Mouse (Mus musculus) spleen, adult 12 weeks (tissue): ENCODE results near the gene Higd1a.
A peak's percentile ranks its signal among the peaks of the same experiment; 100 is the strongest.

Experiments used
- DNase-seq: peaks from one replicate; pipeline ENCODE4 v3.0.0; 2022; ENCODE audit warnings: low spot score

Gene Higd1a

GRCm38 (mm10) chr9:121880840-121881239 is 22.7 kb upstream of the Higd1a start:
- DNase-seq = peak; percentile 17

DNA sequence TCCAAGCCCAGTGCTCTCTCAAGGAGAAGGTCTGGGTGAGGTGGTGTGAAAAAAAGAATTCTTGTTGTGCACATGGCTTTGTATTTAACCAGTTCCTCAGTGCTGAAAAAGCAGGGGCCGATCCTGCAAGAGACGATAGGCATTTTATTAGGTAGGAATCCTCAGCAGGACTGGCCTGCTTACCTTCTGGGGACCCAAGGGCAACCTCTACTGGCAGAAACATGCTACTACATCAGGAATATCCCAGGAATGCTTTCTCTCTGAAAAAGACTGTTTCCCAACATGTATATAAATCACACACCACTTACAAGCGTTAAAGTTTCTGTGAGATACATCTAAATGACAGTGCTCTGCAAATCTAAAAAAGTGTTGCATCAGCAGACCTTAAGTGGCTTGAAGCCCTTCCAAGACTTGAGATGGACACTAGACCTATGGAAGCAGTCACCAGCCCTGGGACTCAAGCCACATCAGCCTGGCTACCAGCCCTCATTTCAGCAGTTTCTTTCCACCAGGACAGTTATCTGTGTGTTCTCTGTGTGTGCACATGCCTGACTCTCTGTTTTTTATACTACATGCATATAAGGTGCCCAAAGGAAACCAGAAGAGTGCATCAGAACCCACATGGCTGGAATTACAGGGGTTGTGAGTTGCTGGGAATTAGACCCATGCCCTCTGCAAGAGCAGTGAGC is 19.0 kb upstream of the Higd1a start:
- no peak for DNase-seq

GRCm38 (mm10) chr9:121873578-121873977 is 15.4 kb upstream of the Higd1a start:
- DNase-seq = no peak

DNA sequence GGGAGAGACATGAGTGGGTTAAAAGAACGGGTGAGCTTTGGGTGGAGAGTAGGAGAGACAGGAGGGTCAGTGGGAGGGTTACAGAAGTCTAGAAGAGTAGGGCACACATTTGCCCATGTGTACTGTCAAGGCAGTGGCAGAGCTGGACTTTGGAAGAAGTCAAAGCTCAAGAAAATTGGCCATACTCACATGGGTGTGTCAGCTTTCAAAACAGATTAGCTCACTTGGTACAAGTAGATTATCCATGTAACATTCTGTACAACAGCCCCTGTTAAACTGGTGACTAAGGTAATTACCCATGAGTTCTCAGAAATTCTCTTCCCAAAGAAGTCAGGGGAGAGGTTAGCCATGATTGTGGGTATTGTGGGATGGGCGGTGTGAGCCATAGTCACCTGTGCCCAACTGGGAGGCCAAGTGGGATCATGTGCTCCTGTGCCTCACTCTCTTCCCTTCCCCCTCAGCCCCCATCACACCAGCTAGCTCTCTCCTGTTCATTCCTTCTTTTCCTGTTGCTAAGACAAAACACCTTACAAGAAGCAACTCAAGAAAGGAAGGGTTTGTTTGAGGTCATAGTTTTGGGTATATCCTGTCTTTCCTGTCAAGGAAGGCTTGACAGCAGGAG is 14.0 kb upstream of the Higd1a start:
- no peak for DNase-seq

- no peak for DNase-seq
Measured at GRCm38 (mm10) chr9:121869973-121870515, 11.9 kb upstream of the Higd1a start.

GRCm38 (mm10) chr9:121869432-121869831 is 11.3 kb upstream of the Higd1a start:
- no peak for DNase-seq

DNA sequence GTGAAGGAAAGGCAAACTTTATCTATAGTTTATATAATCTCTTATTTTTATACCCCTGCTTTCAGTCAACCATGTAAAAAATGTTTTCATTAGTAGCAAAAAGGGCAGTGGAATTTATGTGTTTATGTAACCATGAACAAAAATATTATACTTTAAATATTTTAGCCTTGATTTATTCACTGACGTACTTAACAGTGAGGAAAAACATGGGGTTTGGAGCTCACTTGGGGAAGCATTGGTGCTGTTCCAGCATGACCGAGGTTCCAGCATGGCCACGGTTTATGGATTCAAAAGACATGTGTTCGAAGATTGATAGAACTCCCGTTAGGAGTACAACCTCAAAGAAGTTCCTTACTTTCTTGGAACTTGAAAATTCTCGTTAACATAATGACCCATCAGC is 10.1 kb upstream of the Higd1a start:
- no peak for DNase-seq

- no peak for DNase-seq
Measured at GRCm38 (mm10) chr9:121867632-121868031, 9.5 kb upstream of the Higd1a start.

DNA sequence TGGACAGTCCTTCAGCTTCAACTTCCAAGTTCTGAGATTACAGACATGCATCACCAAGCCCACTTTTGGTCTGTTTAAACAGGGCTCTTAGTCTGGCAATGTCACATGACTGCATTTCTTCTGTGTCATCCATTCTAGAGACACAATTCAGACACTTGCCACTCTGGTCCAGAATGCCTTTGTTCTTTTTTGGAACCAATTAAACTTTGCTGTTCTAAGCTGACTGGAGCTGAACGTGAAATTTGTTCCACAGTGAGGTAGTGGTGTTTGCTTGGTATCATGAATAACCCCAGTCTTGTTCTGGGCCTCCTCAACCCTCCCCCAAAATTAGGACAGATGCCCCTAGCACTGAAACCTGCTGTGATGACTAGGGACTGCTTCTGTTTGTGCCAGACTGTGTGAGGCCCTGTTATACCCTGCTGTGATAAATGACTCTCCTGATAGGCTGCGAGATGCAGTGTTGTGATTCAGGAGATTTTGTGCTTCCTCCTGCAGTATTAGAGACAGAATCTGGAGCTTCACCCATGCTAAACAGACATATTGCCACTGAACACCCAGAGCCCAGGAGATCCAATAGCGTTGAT is 7.4 kb upstream of the Higd1a start:
- DNase-seq = no peak

GRCm38 (mm10) chr9:121864837-121865236 is 6.7 kb upstream of the Higd1a start:
- no peak for DNase-seq

DNA sequence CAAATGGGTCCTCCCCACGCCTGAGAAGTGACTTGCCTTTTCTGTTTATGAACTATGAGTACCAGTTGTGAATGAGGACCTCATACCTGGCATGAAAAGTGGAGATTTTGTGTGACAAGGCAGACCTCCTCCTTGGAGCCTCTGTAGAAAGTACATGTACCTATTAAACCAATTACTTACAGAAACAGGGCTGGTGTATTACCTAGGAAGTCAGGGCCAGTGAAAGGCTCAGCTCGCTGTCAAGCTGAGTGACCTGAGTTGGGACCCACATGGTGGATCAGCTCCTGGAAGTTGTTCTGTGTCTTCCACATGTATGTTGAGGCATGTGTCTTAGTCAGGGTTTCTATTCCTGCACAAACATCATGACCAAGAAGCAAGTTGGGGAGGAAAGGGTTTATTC is 2.8 kb upstream of the Higd1a start:
- no peak for DNase-seq

GRCm38 (mm10) chr9:121859345-121859744 is 1.2 kb upstream of the Higd1a start:
- no peak for DNase-seq

DNA sequence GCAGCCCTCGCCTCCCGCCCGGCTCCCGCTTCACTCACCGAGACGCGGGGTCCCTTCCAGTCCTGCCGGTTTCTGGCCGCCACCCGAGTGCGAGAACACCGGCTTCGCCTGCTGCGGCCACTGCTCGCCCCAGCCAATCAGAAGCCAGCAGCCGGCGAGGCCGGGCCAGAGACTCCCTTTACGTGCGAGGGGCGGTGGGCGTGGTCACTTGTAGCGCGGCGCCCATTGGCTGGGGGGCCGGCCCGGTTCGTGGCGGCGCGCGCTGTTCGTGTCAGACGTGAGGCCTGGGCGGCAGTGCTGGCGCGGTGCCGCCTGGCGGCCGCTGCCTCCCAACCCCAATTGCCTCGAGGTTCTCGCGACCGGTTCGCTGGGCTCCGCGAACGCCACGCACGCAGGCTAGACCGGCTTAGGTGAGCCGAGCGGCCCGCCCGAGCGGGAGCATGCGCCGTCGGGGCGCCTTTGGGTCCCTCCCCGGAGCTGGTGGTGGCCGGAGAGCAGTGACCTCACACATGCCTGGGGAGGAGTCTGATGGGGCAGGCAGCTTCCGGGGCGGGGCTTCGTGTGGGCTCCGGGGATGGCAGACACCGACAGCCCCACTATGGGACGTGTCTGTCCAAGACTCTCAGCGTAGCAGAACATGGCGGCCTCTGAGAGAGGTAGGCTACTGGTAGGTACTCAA is 549 bp downstream of the Higd1a start:
- peak; percentile 98 for DNase-seq

DNA sequence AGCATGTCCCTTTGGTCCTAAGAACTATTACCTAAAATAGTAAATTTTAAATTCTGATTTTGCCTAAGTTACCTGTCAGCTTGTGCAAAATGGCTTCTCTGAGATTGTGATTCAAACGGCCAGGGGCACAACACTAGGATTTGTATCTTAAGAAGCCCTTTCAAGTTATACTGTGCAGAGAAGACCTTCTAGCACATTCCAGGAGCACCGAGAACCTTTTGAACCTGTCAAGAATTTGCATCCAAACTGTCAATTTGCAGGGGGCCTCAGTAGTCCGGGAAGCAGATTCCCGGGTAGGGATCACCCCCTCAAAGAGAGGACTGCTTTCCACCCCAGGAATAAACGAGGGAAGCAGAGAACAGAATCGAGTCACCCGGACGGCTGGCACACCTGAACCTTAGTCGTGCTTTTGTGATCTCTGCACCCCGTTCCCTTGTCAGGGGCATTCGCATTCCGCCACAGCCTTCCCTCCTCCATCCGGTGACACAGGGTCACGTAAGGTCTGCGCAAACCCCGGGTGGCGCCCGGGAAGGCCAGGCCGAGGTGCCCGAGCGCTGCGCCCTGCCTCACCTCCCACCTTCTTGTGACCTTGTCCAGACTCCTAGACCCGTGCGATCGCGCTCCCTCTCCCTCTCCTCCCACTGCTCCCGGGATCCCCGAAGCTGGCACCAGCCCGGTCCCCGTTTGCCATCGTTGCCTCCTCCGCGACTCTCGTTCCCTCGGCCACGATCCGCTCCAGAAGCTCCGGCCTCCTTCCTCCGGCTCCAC is 1.3 kb downstream of the Higd1a start:
- DNase-seq = no peak

GRCm38 (mm10) chr9:121854246-121854645 is 3.9 kb downstream of the Higd1a start:
- no peak for DNase-seq

GRCm38 (mm10) chr9:121847842-121848241 is 10.3 kb downstream of the Higd1a start:
- DNase-seq = no peak

DNA sequence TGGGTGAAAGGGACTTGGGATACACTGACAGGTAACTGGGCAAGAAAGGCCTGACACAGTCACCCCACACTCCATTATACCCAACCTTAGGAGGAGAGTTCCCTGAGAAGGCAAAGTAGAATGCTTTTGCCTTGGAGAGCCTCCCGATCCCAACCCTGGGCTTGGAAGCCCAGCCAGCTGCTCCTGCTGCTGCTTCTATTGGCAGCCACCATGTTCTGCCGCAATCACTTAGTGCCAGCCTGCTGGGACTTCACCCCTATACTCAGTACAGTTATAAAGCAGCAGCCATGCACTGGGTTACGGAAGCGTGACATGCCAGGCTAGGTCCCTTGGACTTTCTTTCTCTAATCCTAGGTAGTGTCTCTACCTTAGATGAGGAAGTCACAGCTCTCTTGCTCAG is 11.0 kb downstream of the Higd1a start:
- no peak for DNase-seq

DNA sequence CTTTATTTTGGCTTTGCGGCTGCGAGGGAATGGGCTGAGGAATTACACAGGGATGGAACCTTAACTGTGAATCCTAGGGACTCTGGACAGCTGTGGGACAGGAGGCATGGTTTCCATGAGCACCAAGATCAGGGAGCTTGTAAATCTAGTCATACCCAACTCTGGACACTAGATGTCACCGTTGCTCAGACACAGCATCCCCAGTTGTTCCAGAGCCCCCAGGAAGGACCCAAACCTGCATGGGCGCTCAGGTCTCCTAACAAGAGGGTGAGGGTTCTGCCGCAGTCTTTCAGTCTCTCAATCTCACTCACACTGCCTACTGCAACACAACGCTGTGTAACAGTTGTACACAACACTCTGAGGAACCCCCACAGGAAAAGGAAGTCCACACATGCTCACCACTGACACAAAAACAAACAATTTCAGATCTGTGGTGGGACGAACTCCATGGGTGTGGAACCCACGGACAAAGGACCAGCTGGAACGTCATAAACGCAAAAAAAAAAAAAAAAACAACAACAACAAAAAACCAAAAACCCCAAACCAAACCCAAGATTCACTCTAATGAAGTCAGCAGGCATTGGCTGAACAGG is 11.5 kb downstream of the Higd1a start:
- no peak for DNase-seq

DNA sequence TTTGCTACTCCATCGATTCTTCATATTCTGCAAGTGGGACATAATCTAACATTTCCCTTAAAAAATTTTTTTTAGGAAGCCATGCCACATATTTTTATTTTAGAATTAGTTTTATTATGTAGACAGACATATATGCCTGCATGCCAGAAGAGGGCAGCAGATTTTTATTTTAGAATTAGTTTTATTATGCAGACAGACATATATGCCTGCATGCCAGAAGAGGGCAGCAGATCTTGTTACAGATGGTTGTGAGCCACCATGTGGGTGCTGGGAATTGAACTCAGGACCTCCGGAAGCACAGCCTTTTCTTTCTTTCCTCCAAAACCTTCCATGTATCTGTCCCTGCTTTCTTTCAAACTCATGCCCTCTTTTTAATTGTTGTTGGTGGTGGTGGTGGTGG is 15.2 kb downstream of the Higd1a start:
- no peak for DNase-seq

DNA sequence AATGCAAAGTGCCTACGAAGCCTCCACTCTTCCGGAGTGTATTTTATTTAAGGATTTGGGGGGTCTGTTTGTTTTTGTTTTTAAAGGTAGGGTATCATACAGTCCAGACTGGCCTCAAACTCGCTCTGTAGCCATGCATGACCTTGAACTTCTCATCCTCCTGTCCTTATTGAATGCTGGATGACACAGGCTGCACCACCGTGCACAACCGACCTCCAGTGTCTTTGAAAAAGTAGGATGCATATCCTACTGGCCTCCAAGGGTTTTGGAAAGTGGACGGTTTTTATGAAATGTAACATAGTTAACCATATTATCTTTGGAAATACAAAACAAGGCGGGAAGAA is 18.6 kb downstream of the Higd1a start:
- no peak for DNase-seq

- DNase-seq = no peak
Measured at GRCm38 (mm10) chr9:121838829-121839621, 19.1 kb downstream of the Higd1a start, which contains the start of gene Ccdc13. TSS of gene Ccdc13 (minus strand) at chr9:121839461.
